ENCODE assay signal across 24 mouse cellular contexts in the genomic region with DNA sequence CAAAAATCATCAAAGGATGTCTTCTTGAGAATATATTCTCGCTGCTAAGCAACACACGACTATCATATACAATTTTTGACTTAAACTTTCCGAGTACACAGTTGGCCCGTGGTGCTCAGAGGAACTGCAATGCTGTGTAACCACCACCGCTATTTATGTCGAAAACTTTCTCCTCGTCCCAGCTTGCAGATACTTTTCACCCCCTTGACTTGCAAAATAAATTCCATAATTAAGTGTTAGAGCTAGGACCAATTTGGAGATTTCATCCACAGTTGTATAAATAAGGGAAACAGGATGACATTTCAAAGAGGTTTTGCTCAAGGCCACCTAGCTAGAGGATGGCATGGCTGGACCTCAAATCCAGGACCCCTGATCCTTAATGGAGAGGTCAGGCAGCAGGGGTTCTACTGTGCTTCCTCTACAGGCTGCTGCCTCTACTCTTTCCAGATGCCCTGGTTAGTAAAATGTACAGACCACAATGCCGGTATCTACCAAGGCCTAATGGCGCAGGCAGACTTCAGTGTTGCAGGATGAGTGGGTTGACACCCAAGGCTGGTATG. TPM values are rescaled to one million over a fixed set of nuclear protein-coding genes. Genes with fewer than 3 reads are reported as not detected.
"Had no signal": no experiment of that assay in that cellular context is flagged by ENCODE, and none has a peak within 500 bp of the region (broad histone marks: within the 10 kb centered on the region; RNA-seq: fewer than 3 reads in every experiment).

No protein-coding gene starts in this region.

- ATAC-seq: intestine, embryonic 15.5 days had no signal

- H3K4me2 ChIP-seq: intestine, embryonic 15.5 days; kidney, embryonic 15.5 days; liver, embryonic 13.5 days; midbrain, embryonic 11.5 days had no signal

- H3K36me3 ChIP-seq: intestine, embryonic 15.5 days; kidney, embryonic 15.5 days; liver, embryonic 13.5 days had no signal

- DNase-seq: kidney, adult 11 months; kidney, adult 8-10 months; kidney, postnatal 10 days; kidney, postnatal 36 days; layer of hippocampus, adult 9-11 months; liver, embryonic 13.5 days; midbrain, embryonic 14.5 days; thymus, adult 18-20 months; thymus, postnatal 36 days had no signal

- H3K27me3 ChIP-seq: intestine, embryonic 15.5 days; kidney, embryonic 15.5 days; liver, embryonic 13.5 days; megakaryocyte, embryonic 14.5 days had no signal

- H3K9me3 ChIP-seq: intestine, embryonic 15.5 days; liver, embryonic 13.5 days had no signal

- H3K4me1 ChIP-seq: intestine, embryonic 15.5 days; kidney, embryonic 15.5 days; liver, embryonic 13.5 days; megakaryocyte, embryonic 14.5 days had no signal

- H3K27ac ChIP-seq: intestine, embryonic 15.5 days; kidney, embryonic 15.5 days; liver, embryonic 13.5 days had no signal

- H3K4me3 ChIP-seq: intestine, embryonic 15.5 days; kidney, embryonic 15.5 days; liver, embryonic 13.5 days; megakaryocyte, embryonic 14.5 days had no signal

- H3K9ac ChIP-seq: intestine, embryonic 15.5 days; kidney, embryonic 15.5 days; liver, embryonic 13.5 days had no signal

RNA-seq across cellular contexts. Expression of gene Gm10577, which starts 7.4 kb away (rescaled TPM):
- polyA plus RNA-seq: intestine, embryonic 15.5 days; kidney, embryonic 15.5 days; limb, embryonic 11.5 days; limb, embryonic 14.5 days; liver, adult 2 months; liver, embryonic 13.5 days; liver, embryonic 16.5 days; midbrain, embryonic 11.5 days; midbrain, embryonic 14.5 days; midbrain, postnatal 0 days; neural tube, embryonic 11.5 days; neural tube, embryonic 14.5 days; small intestine, adult 2 months; spleen, adult 2 months; stomach, embryonic 16.5 days; testis, adult 2 months had no signal
